Mouse (Mus musculus): Measurements from ENCODE around the gene Tm2d3. TPM values are rescaled to one million over a fixed set of nuclear protein-coding genes. Genes with fewer than 3 reads are reported as not detected.

The Tm2d3 gene
- polyA plus RNA-seq, 1 experiment from 2014 or later = 93.5 TPM

GRCm38 (mm10) chr7:65735261-65735660 lies 44.3 kb downstream of the Tm2d3 start:
- ATAC-seq (ENCODE audit: low read depth) = no peak
- H3K9ac ChIP-seq (replicated peaks; ENCODE audit: low read depth, low read length) = no peak overlapping the region
- H3K4me1 ChIP-seq (ENCODE audit: control insufficient read depth, insufficient read depth, low read length) = no peaks in the 10 kb centered on the region
- H3K36me3 ChIP-seq (ENCODE audit: control insufficient read depth, insufficient read depth, low read length) = no peaks in the 10 kb centered on the region
- no peaks in the 10 kb centered on the region for H3K9me3 ChIP-seq (ENCODE audit: control insufficient read depth, low read length)
- no peak overlapping the region for H3K4me2 ChIP-seq (ENCODE audit: low read depth, low read length)
- H3K27ac ChIP-seq (ENCODE audit: low read depth, low read length) = no peak overlapping the region
- H3K4me3 ChIP-seq (ENCODE audit: low read depth, low read length) = no peak overlapping the region
- no peaks in the 10 kb centered on the region for H3K27me3 ChIP-seq (ENCODE audit: control insufficient read depth, insufficient read depth, low read length)
- 92% methylated on average over 3 of the region's 3 CpGs for WGBS

- Histone ChIP-seq H3K9me3 (ENCODE audit: control insufficient read depth, low read length) (no peaks in the 10 kb centered on the region), H3K4me2 (ENCODE audit: low read depth, low read length) (no peak overlapping the region), H3K4me3 (ENCODE audit: low read depth, low read length) (no peak overlapping the region), H3K9ac (replicated peaks; ENCODE audit: low read depth, low read length) (no peak overlapping the region), H3K4me1 (ENCODE audit: control insufficient read depth, insufficient read depth, low read length) (no peaks in the 10 kb centered on the region), H3K27me3 (ENCODE audit: control insufficient read depth, insufficient read depth, low read length) (no peaks in the 10 kb centered on the region), H3K36me3 (ENCODE audit: control insufficient read depth, insufficient read depth, low read length) (no peaks in the 10 kb centered on the region), H3K27ac (ENCODE audit: low read depth, low read length) (no peak overlapping the region)
- no peak for ATAC-seq (ENCODE audit: low read depth)
- WGBS = 80% methylated on average over 12 of the region's 12 CpGs
Measured at GRCm38 (mm10) chr7:65737286-65738040, 46.5 kb downstream of the Tm2d3 start.

DNA sequence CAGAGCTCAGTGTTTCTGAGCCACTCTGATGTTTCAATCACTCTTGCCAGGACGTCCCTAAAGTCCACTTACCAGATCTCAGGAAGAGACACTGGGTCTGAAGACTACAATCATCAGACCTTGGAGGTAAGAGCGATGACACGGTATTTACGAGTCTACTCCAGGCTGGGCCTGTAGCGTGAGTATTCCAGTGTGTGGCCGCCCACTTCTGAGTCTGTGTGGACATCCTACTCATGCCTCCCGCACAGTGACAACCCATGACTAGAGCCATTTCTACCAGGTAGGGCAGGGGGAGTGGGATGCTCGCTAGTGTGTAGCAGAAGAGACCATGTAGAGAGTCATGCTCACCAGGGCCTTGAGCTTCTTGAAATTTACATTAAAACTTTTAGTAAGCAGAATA lies 51.9 kb downstream of the Tm2d3 start:
- Histone ChIP-seq H3K27ac (ENCODE audit: low read depth, low read length) (no peak overlapping the region), H3K4me2 (ENCODE audit: low read depth, low read length) (no peak overlapping the region), H3K36me3 (ENCODE audit: control insufficient read depth, insufficient read depth, low read length) (no peaks in the 10 kb centered on the region), H3K27me3 (ENCODE audit: control insufficient read depth, insufficient read depth, low read length) (no peaks in the 10 kb centered on the region), H3K9ac (replicated peaks; ENCODE audit: low read depth, low read length) (no peak overlapping the region), H3K4me3 (ENCODE audit: low read depth, low read length) (no peak overlapping the region), H3K4me1 (ENCODE audit: control insufficient read depth, insufficient read depth, low read length) (no peaks in the 10 kb centered on the region), H3K9me3 (ENCODE audit: control insufficient read depth, low read length) (no peaks in the 10 kb centered on the region)
- ATAC-seq (ENCODE audit: low read depth) = no peak
- 89% methylated on average over 8 of the region's 8 CpGs for WGBS

GRCm38 (mm10) chr7:65747990-65748955 lies 57.3 kb downstream of the Tm2d3 start:
- no peaks in the 10 kb centered on the region for H3K27me3 ChIP-seq (ENCODE audit: control insufficient read depth, insufficient read depth, low read length)
- H3K9me3 ChIP-seq (ENCODE audit: control insufficient read depth, low read length) = no peaks in the 10 kb centered on the region
- WGBS = 80% methylated on average over 11 of the region's 11 CpGs
- H3K9ac ChIP-seq (replicated peaks; ENCODE audit: low read depth, low read length) = no peak overlapping the region
- no peaks in the 10 kb centered on the region for H3K4me1 ChIP-seq (ENCODE audit: control insufficient read depth, insufficient read depth, low read length)
- ATAC-seq (ENCODE audit: low read depth) = no peak
- H3K27ac ChIP-seq (ENCODE audit: low read depth, low read length) = no peak overlapping the region
- no peak overlapping the region for H3K4me3 ChIP-seq (ENCODE audit: low read depth, low read length)
- H3K4me2 ChIP-seq (ENCODE audit: low read depth, low read length) = no peak overlapping the region
- no peaks in the 10 kb centered on the region for H3K36me3 ChIP-seq (ENCODE audit: control insufficient read depth, insufficient read depth, low read length)

Other genes starting within 250 kb of the Tm2d3 start
- gene Tjp1, start 163.4 kb upstream of the Tm2d3 start, polyA plus RNA-seq (2014; fragmentation: Nextera tagmentation; extraction: Ambion mirVana) = 33.1 and 37.0 TPM in 2 replicates
- 23.4 and 25.0 TPM in 2 replicates for gene Tarsl2, start 46.3 kb upstream of the Tm2d3 start, polyA plus RNA-seq (2014; fragmentation: Nextera tagmentation; extraction: Ambion mirVana)
- gene Pcsk6, start 170.6 kb downstream of the Tm2d3 start, polyA plus RNA-seq (2014; fragmentation: Nextera tagmentation; extraction: Ambion mirVana) = 1.4 and 2.6 TPM in 2 replicates

Data from neural tube, embryonic 14.5 days (tissue).